Mouse (Mus musculus) bone marrow, adult 2 months (tissue): Measurements from ENCODE around the gene Mta3.

ENCODE experiments used
- CTCF ChIP-seq: fragments of 200-500 bp; IDR thresholded peaks from 2 replicates; pipeline ENCODE4 v1.5.1; 2011; ENCODE audit warnings: low read length, control low read depth; ENCODE audit not compliant: control insufficient read depth, insufficient read depth
- POLR2A ChIP-seq: fragments of 200-500 bp; IDR thresholded peaks from 2 replicates; pipeline ENCODE4 v1.6.1; 2011; ENCODE audit warnings: low read depth, mild to moderate bottlenecking, control low read depth, low read length, borderline replicate concordance; ENCODE audit not compliant: control insufficient read depth

DNA sequence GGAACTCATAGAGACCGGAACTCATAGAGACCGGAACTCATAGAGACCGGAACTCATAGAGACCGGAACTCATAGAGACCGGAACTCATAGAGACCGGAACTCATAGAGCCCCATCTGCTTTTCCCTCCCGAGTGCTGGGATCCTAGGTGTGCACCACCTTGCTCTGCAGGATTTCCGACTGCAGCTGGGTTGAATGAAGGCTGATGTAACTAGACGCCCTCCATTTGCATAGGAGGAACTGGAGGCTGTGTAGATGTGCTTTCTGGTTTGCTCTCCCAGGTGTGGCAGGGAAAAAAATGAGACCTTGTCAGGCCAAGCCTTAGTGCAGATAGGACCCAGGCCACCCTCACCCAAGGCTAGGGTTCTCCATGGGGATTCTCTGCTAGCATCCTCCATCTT, 23.1 kb downstream of the Mta3 start:
- TF ChIP-seq POLR2A (no peak), CTCF (no peak)
